Mouse (Mus musculus) layer of hippocampus, postnatal 14 days (tissue): ENCODE data around the gene Mfap4. TPM values are rescaled to one million over a fixed set of nuclear protein-coding genes. Genes with fewer than 3 reads are reported as not detected.
A peak's percentile ranks its signal among the peaks of the same experiment; 100 is the strongest.

ENCODE experiments used
- DNase-seq, 2 experiments: peaks; one replicate each; pipeline ENCODE4 v3.0.0; 2021 to 2022; ENCODE audit warnings: low spot score in 2 of 2, mixed read lengths in 1 of 2
- long read RNA-seq, 2 experiments: library from polyadenylated mRNA; stranded (forward); transcript quantifications; one replicate each; pipeline ENCODE4 v2.0.0; 2021
- total RNA-seq, 2 experiments: library from RNA; stranded (reverse); gene quantifications; 2 replicates each; pipeline ENCODE4 v1.2.3; 2021

Gene Mfap4
- total RNA-seq = 10 to 100 TPM in 1 of 2 experiments, 1 to 10 TPM in 1; 8.5 to 12.5 TPM
- long read RNA-seq, experiment 1, transcript Mfap4-202 (6 exons, 1,722 nt) = major isoform, 6 of 10 reads
- long read RNA-seq, experiment 1, partial matches to known transcripts = 2 of 10 reads
- long read RNA-seq, experiment 1, other reads (novel, unspliced or antisense) = 2 of 10 reads
- long read RNA-seq, experiment 2, transcript Mfap4-202 (6 exons, 1,722 nt) = major isoform, 14 of 15 reads
- long read RNA-seq, experiment 2, partial matches to known transcripts = 0 of 15 reads
- long read RNA-seq, experiment 2, other reads (novel, unspliced or antisense) = 0 of 15 reads

- peak; percentile 68 to 90 for DNase-seq
Measured at GRCm38 (mm10) chr11:61484613-61485540, at the start of gene Mfap4. Mfap4 (plus strand) TSS chr11:61485431.

GRCm38 (mm10) chr11:61436298-61436697 lies 48.9 kb upstream of the Mfap4 start:
- no peak for DNase-seq

- no peak for DNase-seq
Measured at GRCm38 (mm10) chr11:61439170-61439569, 46.1 kb upstream of the Mfap4 start.

GRCm38 (mm10) chr11:61440416-61440815 lies 44.8 kb upstream of the Mfap4 start:
- no peak for DNase-seq

- DNase-seq = no peak
Measured at GRCm38 (mm10) chr11:61441670-61442069, 43.6 kb upstream of the Mfap4 start.

GRCm38 (mm10) chr11:61443807-61444206 lies 41.4 kb upstream of the Mfap4 start:
- DNase-seq = no peak

GRCm38 (mm10) chr11:61447296-61447695 lies 37.9 kb upstream of the Mfap4 start:
- DNase-seq = peak in 1 of 2 experiments; percentile 21

- peak; percentile 36 to 39 for DNase-seq
Measured at GRCm38 (mm10) chr11:61448041-61448440, 37.2 kb upstream of the Mfap4 start.

- DNase-seq = peak; percentile 53 to 70
Measured at GRCm38 (mm10) chr11:61448599-61449225, 36.5 kb upstream of the Mfap4 start.

- peak; percentile 45 to 48 for DNase-seq
Measured at GRCm38 (mm10) chr11:61449499-61450292, 35.5 kb upstream of the Mfap4 start.

GRCm38 (mm10) chr11:61464071-61464470 lies 21.2 kb upstream of the Mfap4 start:
- no peak for DNase-seq

GRCm38 (mm10) chr11:61465422-61465821 lies 19.8 kb upstream of the Mfap4 start:
- no peak for DNase-seq

- no peak for DNase-seq
Measured at GRCm38 (mm10) chr11:61468534-61468933, 16.7 kb upstream of the Mfap4 start.

- DNase-seq = no peak
Measured at GRCm38 (mm10) chr11:61469317-61469917, 15.8 kb upstream of the Mfap4 start.

- no peak for DNase-seq
Measured at GRCm38 (mm10) chr11:61470880-61471279, 14.4 kb upstream of the Mfap4 start.

GRCm38 (mm10) chr11:61473630-61474029 lies 11.6 kb upstream of the Mfap4 start:
- no peak for DNase-seq

GRCm38 (mm10) chr11:61476786-61477382 lies 8.3 kb upstream of the Mfap4 start:
- no peak for DNase-seq

GRCm38 (mm10) chr11:61477566-61478508 lies 7.4 kb upstream of the Mfap4 start:
- no peak for DNase-seq

- no peak for DNase-seq
Measured at GRCm38 (mm10) chr11:61478788-61479187, 6.4 kb upstream of the Mfap4 start.
